Mouse (Mus musculus) C2C12 (cell line): ENCODE data around the gene Ddx52.

Experiments used
- CTCF ChIP-seq: IDR thresholded peaks from one replicate; pipeline ENCODE4 v1.5.1; 2011; ENCODE audit not compliant: control insufficient read depth, insufficient read depth, insufficient read length
- FOSL1 ChIP-seq: IDR thresholded peaks from one replicate; pipeline ENCODE4 v1.8.0; 2011; ENCODE audit warnings: mild to moderate bottlenecking, low read length; ENCODE audit not compliant: poor library complexity, insufficient read depth, severe bottlenecking
- USF1 ChIP-seq: IDR thresholded peaks from one replicate; pipeline ENCODE4 v1.6.1; 2011; ENCODE audit warnings: low read depth, mild to moderate bottlenecking, control low read depth, moderate library complexity

- TF ChIP-seq CTCF (no peak), FOSL1 (no peak), USF1 (no peak)
These were observed 38.1 kb downstream of the Ddx52 start for GRCm38 (mm10) chr11:83979992-83980391.
